9 mouse cellular contexts compared by ENCODE assay signal in the genomic region with DNA sequence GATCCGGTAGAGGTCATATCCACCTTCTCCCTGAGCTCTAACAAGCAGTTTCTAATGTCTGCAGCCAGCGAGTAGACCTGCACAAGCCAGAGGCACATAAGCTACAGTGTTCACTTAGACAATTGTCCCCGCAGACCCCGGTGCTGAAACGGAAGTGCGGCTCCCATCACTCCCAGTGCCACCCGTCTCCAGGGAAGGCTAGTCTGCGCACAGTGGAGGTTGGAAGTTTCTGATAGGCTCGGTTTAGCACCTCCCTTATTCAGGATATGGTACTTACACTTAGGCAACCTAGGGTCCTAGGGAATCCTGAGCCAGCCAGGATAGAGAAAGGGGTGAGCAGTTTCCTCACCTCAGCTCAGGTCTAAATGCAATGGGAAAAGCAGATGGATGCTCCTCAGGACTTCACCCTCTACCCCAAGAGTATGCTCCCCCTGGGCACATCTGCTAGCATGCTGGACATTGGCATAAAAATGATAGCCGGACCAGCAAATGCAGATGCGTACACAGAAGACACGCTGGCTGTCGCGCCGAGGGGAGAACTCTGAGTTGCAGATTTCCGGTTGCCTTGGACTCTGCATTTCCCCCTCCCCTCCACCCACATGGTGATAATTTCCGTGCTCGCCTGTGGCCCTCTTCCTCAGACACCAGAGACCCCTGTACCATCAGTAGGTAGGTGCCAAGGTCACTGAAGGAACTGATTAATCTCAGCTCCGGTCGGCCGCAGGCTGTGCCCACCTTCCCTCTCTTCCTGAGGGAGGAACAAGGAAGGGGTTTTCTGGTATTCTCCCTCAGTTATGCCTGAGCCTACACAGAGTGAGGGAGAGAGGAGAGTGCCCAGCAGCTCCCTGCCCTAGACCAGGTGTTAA. TPM values are rescaled to one million over a fixed set of nuclear protein-coding genes. Genes with fewer than 3 reads are reported as not detected.
DNase-seq lines count a peak whose midpoint lies in the region; ATAC-seq and TF ChIP-seq lines count a peak whose summit lies in the region.
"Had no signal": no experiment of that assay in that cellular context is flagged by ENCODE, and none has a peak within 500 bp of the region (broad histone marks: within the 10 kb centered on the region; RNA-seq: fewer than 3 reads in every experiment).

No protein-coding gene starts in this region.

- TF ChIP-seq EP300 in heart, adult 2 months (IDR thresholded peaks at IDR 0.05; ENCODE audit: insufficient read depth, low read depth, low read length), result no peak

- no peak for TF ChIP-seq POLR2A in heart, adult 2 months (IDR thresholded peaks at IDR 0.05; ENCODE audit: insufficient read depth, low read depth, low read length)
- no peak for TF ChIP-seq POLR2A in olfactory bulb, adult 2 months (IDR thresholded peaks at IDR 0.05; ENCODE audit: insufficient read depth, low read depth, low read length)

- H3K27me3 ChIP-seq in heart, adult 2 months (ENCODE audit: control insufficient read depth, insufficient read depth, low read length), result no peaks in the 10 kb centered on the region
- no peaks in the 10 kb centered on the region for H3K27me3 ChIP-seq in midbrain, embryonic 10.5 days (ENCODE audit: low read depth, poor library complexity, severe bottlenecking)
- H3K27me3 ChIP-seq in midbrain, postnatal 0 days (ENCODE audit: insufficient read depth, low read length), result no peaks in the 10 kb centered on the region

- H3K79me2 ChIP-seq in heart, adult 2 months (replicated peaks; ENCODE audit: control insufficient read depth, insufficient read depth, low read length), result peaks cover 19% of the 10 kb centered on the region

- no peak for TF ChIP-seq CTCF in heart, adult 2 months (IDR thresholded peaks at IDR 0.05)
- TF ChIP-seq CTCF in midbrain, postnatal 0 days (IDR thresholded peaks at IDR 0.05), result no peak
- TF ChIP-seq CTCF in olfactory bulb, adult 2 months (IDR thresholded peaks at IDR 0.05; ENCODE audit: insufficient read depth, low read depth, low read length), result no peak

- intact Hi-C loops in heart, adult 2 months (cut with DNase I), result no loop called here

- WGBS in heart, adult 2 months, result 20% methylated on average over 21 of the region's 21 CpGs
- WGBS in midbrain, embryonic 10.5 days, result 60% methylated on average over 21 of the region's 21 CpGs
- WGBS in midbrain, postnatal 0 days, result 64% methylated on average over 21 of the region's 21 CpGs
- WGBS in olfactory bulb, adult 2 months, result 60% methylated on average over 21 of the region's 21 CpGs

- H3K36me3 ChIP-seq in heart, adult 2 months (ENCODE audit: control insufficient read depth, insufficient read depth, low read length), result peaks cover 56% of the 10 kb centered on the region
- H3K36me3 ChIP-seq in midbrain, embryonic 10.5 days, result peaks cover 9% of the 10 kb centered on the region; the same call in 1 of the 2 replicates
- no peaks in the 10 kb centered on the region for H3K36me3 ChIP-seq in midbrain, postnatal 0 days (ENCODE audit: insufficient read depth, low read length)

- H3K4me1 ChIP-seq in heart, adult 2 months (ENCODE audit: control insufficient read depth, insufficient read depth, low read length), result peaks cover 60% of the 10 kb centered on the region
- H3K4me1 ChIP-seq in midbrain, embryonic 10.5 days, result peaks cover 44% of the 10 kb centered on the region
- H3K4me1 ChIP-seq in midbrain, postnatal 0 days (ENCODE audit: insufficient read depth, low read length), result no peaks in the 10 kb centered on the region; the same call in 1 of the 2 replicates
- H3K4me1 ChIP-seq in olfactory bulb, adult 2 months (ENCODE audit: control insufficient read depth, insufficient read depth, low read length), result peaks cover 47% of the 10 kb centered on the region

- peak overlapping the region; percentile 0; the same call in 1 of the 2 replicates for H3K4me3 ChIP-seq in heart, adult 2 months
- no peak overlapping the region for H3K4me3 ChIP-seq in midbrain, embryonic 10.5 days
- no peak overlapping the region for H3K4me3 ChIP-seq in midbrain, postnatal 0 days (ENCODE audit: low read depth, low read length)
- no peak overlapping the region for H3K4me3 ChIP-seq in olfactory bulb, adult 2 months (ENCODE audit: insufficient read depth, low read depth, low read length)

- no peak for DNase-seq in heart, adult 2 months
- DNase-seq in heart, adult 18-20 months, result no peak
- no peak for DNase-seq in midbrain, embryonic 10.5 days (ENCODE audit: low spot score)
- no peak for DNase-seq in midbrain, postnatal 0 days (ENCODE audit: low spot score)
- DNase-seq in thymus, postnatal 4 days, result no peak
- no peak for DNase-seq in ovary, postnatal 36 days (ENCODE audit: low spot score)
- DNase-seq: right cerebral cortex, adult 18-20 months had no signal

- H3K4me2 ChIP-seq in midbrain, postnatal 0 days (ENCODE audit: low read depth, low read length, poor library complexity, severe bottlenecking), result no peak overlapping the region

- H3K9me3 ChIP-seq in midbrain, embryonic 10.5 days (replicated peaks), result no peaks in the 10 kb centered on the region
- H3K9me3 ChIP-seq in midbrain, postnatal 0 days (ENCODE audit: low read length), result no peaks in the 10 kb centered on the region

- H3K9ac ChIP-seq in heart, adult 2 months (ENCODE audit: low read depth, low read length), result peak overlapping the region; percentile 15; the same call in 1 of the 2 replicates
- no peak overlapping the region for H3K9ac ChIP-seq in midbrain, postnatal 0 days (replicated peaks; ENCODE audit: low read length, poor library complexity, severe bottlenecking)

- no peak for ATAC-seq in midbrain, postnatal 0 days (ENCODE audit: low FRiP score)
- ATAC-seq in inflammation-experienced regulatory T-cells, adult 6 months, result peak; percentile 38

- peak overlapping the region; percentile 63 for H3K27ac ChIP-seq in heart, adult 2 months
- peak overlapping the region; percentile 28; the same call in 1 of the 2 replicates for H3K27ac ChIP-seq in midbrain, embryonic 10.5 days (replicated peaks)
- H3K27ac ChIP-seq in midbrain, postnatal 0 days (ENCODE audit: low read depth, low read length), result no peak overlapping the region
- H3K27ac ChIP-seq in olfactory bulb, adult 2 months (ENCODE audit: insufficient read depth, low read depth, low read length), result 0 out of 2 replicates have a peak overlapping the region, but pooled peaks have one; percentile 22

RNA-seq across cellular contexts. Expression of gene Mbnl2, which starts 11.9 kb away (rescaled TPM):
- total RNA-seq in heart, adult 2 months (2021), result 100 to 1,000 TPM; 221 to 258 TPM
- 91.1 and 133 TPM in 2 replicates for polyA plus RNA-seq in heart, adult 2 months (2012; rRNA removed)
- 100 to 1,000 TPM; 218 to 240 TPM for total RNA-seq in heart, adult 18-20 months (2021)
- 24.0 and 30.5 TPM in 2 replicates for polyA plus RNA-seq in midbrain, embryonic 10.5 days (2016; fragmentation: Nextera tagmentation; extraction: Ambion mirVana)
- 40.4 and 41.4 TPM in 2 replicates for total RNA-seq in midbrain, postnatal 0 days (2014; rRNA removed)
- polyA plus RNA-seq in midbrain, postnatal 0 days (2015; fragmentation: Nextera tagmentation; extraction: Ambion mirVana), result 19.5 and 20.4 TPM in 2 replicates
- polyA plus RNA-seq in inflammation-experienced regulatory T-cells, adult 6 months (2017; shearing (Covaris generic)), result 10 to 100 TPM; 42.4 to 57.5 (median 51.7) TPM
- polyA plus RNA-seq in olfactory bulb, adult 2 months (2012; ENCODE audit: insufficient read depth, insufficient read length, low replicate concordance, missing spikeins), result 141 and 206 TPM in 2 replicates
